Mouse (Mus musculus): ENCODE measurements around the gene Acadm. TPM values are rescaled to one million over a fixed set of nuclear protein-coding genes. Genes with fewer than 3 reads are reported as not detected.

Gene Acadm
- polyA plus RNA-seq, 1 experiment from 2014 or later, result 40.6 TPM

GRCm38 (mm10) chr3:153948176-153948575 lies 3.7 kb upstream of the Acadm start:
- Histone ChIP-seq H3K9ac (ENCODE audit: low read length) (no peak overlapping the region), H3K9me3 (ENCODE audit: control insufficient read depth, low read length) (no peaks in the 10 kb centered on the region), H3K4me3 (ENCODE audit: low read depth, low read length) (no peak overlapping the region), H3K27ac (ENCODE audit: low read depth, low read length) (no peak overlapping the region), H3K4me1 (replicated peaks; ENCODE audit: control insufficient read depth, insufficient read depth, low read length) (0 out of 2 replicates have a peak, but pooled peaks cover under 1% of the 10 kb centered on the region), H3K4me2 (ENCODE audit: low read depth, low read length, severe bottlenecking) (no peak overlapping the region), H3K27me3 (ENCODE audit: control insufficient read depth, insufficient read depth, low read length) (no peaks in the 10 kb centered on the region), H3K36me3 (ENCODE audit: control insufficient read depth, insufficient read depth, low read length) (no peaks in the 10 kb centered on the region)
- ATAC-seq (replicated peaks; ENCODE audit: low FRiP score) (no peak), DNase-seq (ENCODE audit: low spot score) (no peak)
- 81% methylated on average over 2 of the region's 2 CpGs for WGBS

- Histone ChIP-seq H3K9ac (ENCODE audit: low read length) (no peak overlapping the region), H3K36me3 (ENCODE audit: control insufficient read depth, insufficient read depth, low read length) (no peaks in the 10 kb centered on the region), H3K9me3 (ENCODE audit: control insufficient read depth, low read length) (no peaks in the 10 kb centered on the region), H3K27ac (ENCODE audit: low read depth, low read length) (no peak overlapping the region), H3K4me1 (replicated peaks; ENCODE audit: control insufficient read depth, insufficient read depth, low read length) (peaks cover 5% of the 10 kb centered on the region; the same call in 1 of the 2 replicates), H3K4me2 (ENCODE audit: low read depth, low read length, severe bottlenecking) (no peak overlapping the region), H3K4me3 (ENCODE audit: low read depth, low read length) (no peak overlapping the region), H3K27me3 (ENCODE audit: control insufficient read depth, insufficient read depth, low read length) (no peaks in the 10 kb centered on the region)
- WGBS, result 64% methylated on average over 4 of the region's 4 CpGs
- DNase-seq (ENCODE audit: low spot score) (no peak), ATAC-seq (replicated peaks; ENCODE audit: low FRiP score) (no peak)
Measured at GRCm38 (mm10) chr3:153947271-153947670, 2.8 kb upstream of the Acadm start.

GRCm38 (mm10) chr3:153943901-153944334 lies 514 bp downstream of the Acadm start:
- DNase-seq (ENCODE audit: low spot score) (no peak), ATAC-seq (replicated peaks; ENCODE audit: low FRiP score) (peak; percentile 39)
- Histone ChIP-seq H3K27me3 (ENCODE audit: control insufficient read depth, insufficient read depth, low read length) (no peaks in the 10 kb centered on the region), H3K9me3 (ENCODE audit: control insufficient read depth, low read length) (no peaks in the 10 kb centered on the region), H3K4me3 (ENCODE audit: low read depth, low read length) (peak overlapping the region; percentile 66), H3K9ac (ENCODE audit: low read length) (peak overlapping the region; percentile 79), H3K27ac (ENCODE audit: low read depth, low read length) (peak overlapping the region; percentile 55), H3K36me3 (ENCODE audit: control insufficient read depth, insufficient read depth, low read length) (no peaks in the 10 kb centered on the region), H3K4me1 (replicated peaks; ENCODE audit: control insufficient read depth, insufficient read depth, low read length) (peaks cover 5% of the 10 kb centered on the region; the same call in 1 of the 2 replicates), H3K4me2 (ENCODE audit: low read depth, low read length, severe bottlenecking) (peak overlapping the region; percentile 78)
- WGBS, result 1% methylated on average over 19 of the region's 19 CpGs

GRCm38 (mm10) chr3:153943003-153943640 lies 1.3 kb downstream of the Acadm start:
- DNase-seq (ENCODE audit: low spot score) (no peak), ATAC-seq (replicated peaks; ENCODE audit: low FRiP score) (no peak)
- H3K4me1 ChIP-seq (replicated peaks; ENCODE audit: control insufficient read depth, insufficient read depth, low read length), result peaks cover 5% of the 10 kb centered on the region; the same call in 1 of the 2 replicates
- H3K27me3 ChIP-seq (ENCODE audit: control insufficient read depth, insufficient read depth, low read length), result no peaks in the 10 kb centered on the region
- peak overlapping the region; percentile 66; the same call in 1 of the 2 replicates for H3K4me3 ChIP-seq (ENCODE audit: low read depth, low read length)
- no peaks in the 10 kb centered on the region for H3K36me3 ChIP-seq (ENCODE audit: control insufficient read depth, insufficient read depth, low read length)
- no peak overlapping the region for H3K27ac ChIP-seq (ENCODE audit: low read depth, low read length)
- no peak overlapping the region for H3K9ac ChIP-seq (ENCODE audit: low read length)
- peak overlapping the region; percentile 78 for H3K4me2 ChIP-seq (ENCODE audit: low read depth, low read length, severe bottlenecking)
- H3K9me3 ChIP-seq (ENCODE audit: control insufficient read depth, low read length), result no peaks in the 10 kb centered on the region
- 50% methylated on average over 12 of the region's 12 CpGs for WGBS

GRCm38 (mm10) chr3:153941613-153942012 lies 2.8 kb downstream of the Acadm start:
- no peak for DNase-seq (ENCODE audit: low spot score)
- no peak overlapping the region for H3K9ac ChIP-seq (ENCODE audit: low read length)
- H3K4me3 ChIP-seq (ENCODE audit: low read depth, low read length), result no peak overlapping the region
- WGBS, result 94% methylated on average over 13 of the region's 13 CpGs
- H3K27me3 ChIP-seq (ENCODE audit: control insufficient read depth, insufficient read depth, low read length), result no peaks in the 10 kb centered on the region
- H3K4me1 ChIP-seq (replicated peaks; ENCODE audit: control insufficient read depth, insufficient read depth, low read length), result peaks cover 5% of the 10 kb centered on the region; the same call in 1 of the 2 replicates
- no peaks in the 10 kb centered on the region; the same call in 1 of the 2 replicates for H3K36me3 ChIP-seq (ENCODE audit: control insufficient read depth, insufficient read depth, low read length)
- ATAC-seq (replicated peaks; ENCODE audit: low FRiP score), result no peak
- no peak overlapping the region for H3K27ac ChIP-seq (ENCODE audit: low read depth, low read length)
- no peak overlapping the region for H3K4me2 ChIP-seq (ENCODE audit: low read depth, low read length, severe bottlenecking)
- H3K9me3 ChIP-seq (ENCODE audit: control insufficient read depth, low read length), result no peaks in the 10 kb centered on the region

GRCm38 (mm10) chr3:153940486-153940885 lies 3.9 kb downstream of the Acadm start:
- no peak for DNase-seq (ENCODE audit: low spot score)
- Histone ChIP-seq H3K27me3 (ENCODE audit: control insufficient read depth, insufficient read depth, low read length) (no peaks in the 10 kb centered on the region), H3K9ac (ENCODE audit: low read length) (no peak overlapping the region), H3K27ac (ENCODE audit: low read depth, low read length) (no peak overlapping the region), H3K36me3 (ENCODE audit: control insufficient read depth, insufficient read depth, low read length) (no peaks in the 10 kb centered on the region; the same call in 1 of the 2 replicates), H3K4me2 (ENCODE audit: low read depth, low read length, severe bottlenecking) (no peak overlapping the region), H3K4me1 (replicated peaks; ENCODE audit: control insufficient read depth, insufficient read depth, low read length) (peaks cover 5% of the 10 kb centered on the region; the same call in 1 of the 2 replicates), H3K9me3 (ENCODE audit: control insufficient read depth, low read length) (no peaks in the 10 kb centered on the region), H3K4me3 (ENCODE audit: low read depth, low read length) (no peak overlapping the region)
- no peak for ATAC-seq (replicated peaks; ENCODE audit: low FRiP score)
- WGBS, result 94% methylated on average over 9 of the region's 9 CpGs

GRCm38 (mm10) chr3:153940021-153940420 lies 4.4 kb downstream of the Acadm start:
- Histone ChIP-seq H3K9ac (ENCODE audit: low read length) (no peak overlapping the region), H3K27me3 (ENCODE audit: control insufficient read depth, insufficient read depth, low read length) (no peaks in the 10 kb centered on the region), H3K27ac (ENCODE audit: low read depth, low read length) (no peak overlapping the region), H3K4me3 (ENCODE audit: low read depth, low read length) (no peak overlapping the region), H3K36me3 (ENCODE audit: control insufficient read depth, insufficient read depth, low read length) (no peaks in the 10 kb centered on the region; the same call in 1 of the 2 replicates), H3K4me2 (ENCODE audit: low read depth, low read length, severe bottlenecking) (no peak overlapping the region), H3K4me1 (replicated peaks; ENCODE audit: control insufficient read depth, insufficient read depth, low read length) (peaks cover 5% of the 10 kb centered on the region; the same call in 1 of the 2 replicates), H3K9me3 (ENCODE audit: control insufficient read depth, low read length) (no peaks in the 10 kb centered on the region)
- ATAC-seq (replicated peaks; ENCODE audit: low FRiP score) (no peak), DNase-seq (ENCODE audit: low spot score) (no peak)
- WGBS, result 91% methylated on average over 8 of the region's 8 CpGs

- no peaks in the 10 kb centered on the region for H3K4me1 ChIP-seq (replicated peaks; ENCODE audit: control insufficient read depth, insufficient read depth, low read length)
- H3K4me3 ChIP-seq (ENCODE audit: low read depth, low read length), result no peak overlapping the region
- H3K36me3 ChIP-seq (ENCODE audit: control insufficient read depth, insufficient read depth, low read length), result no peaks in the 10 kb centered on the region; the same call in 1 of the 2 replicates
- 95% methylated on average over 17 of the region's 17 CpGs for WGBS
- DNase-seq (ENCODE audit: low spot score), result no peak
- ATAC-seq (replicated peaks; ENCODE audit: low FRiP score), result no peak
- no peak overlapping the region for H3K9ac ChIP-seq (ENCODE audit: low read length)
- no peak overlapping the region for H3K4me2 ChIP-seq (ENCODE audit: low read depth, low read length, severe bottlenecking)
- H3K9me3 ChIP-seq (ENCODE audit: control insufficient read depth, low read length), result no peaks in the 10 kb centered on the region
- H3K27me3 ChIP-seq (ENCODE audit: control insufficient read depth, insufficient read depth, low read length), result no peaks in the 10 kb centered on the region
- no peak overlapping the region for H3K27ac ChIP-seq (ENCODE audit: low read depth, low read length)
Measured at GRCm38 (mm10) chr3:153937116-153937810, 7.2 kb downstream of the Acadm start.

Measured in forebrain, embryonic 11.5 days (tissue).